Mouse (Mus musculus) A20 (cell line): ENCODE results near the gene Hist1h4h.
A peak's percentile ranks its signal among the peaks of the same experiment; 100 is the strongest.

Experiments used
- DNase-seq: peaks from one replicate; pipeline ENCODE4 v3.0.0-alpha.2; 2011; ENCODE audit warnings: low read depth, low spot score

Hist1h4h gene

GRCm38 (mm10) chr13:23510127-23510526 is 20.7 kb upstream of the Hist1h4h start:
- no peak for DNase-seq

- no peak for DNase-seq
Measured at GRCm38 (mm10) chr13:23513517-23513916, 17.3 kb upstream of the Hist1h4h start.

- no peak for DNase-seq
Measured at GRCm38 (mm10) chr13:23515281-23515680, 15.6 kb upstream of the Hist1h4h start.

- DNase-seq = no peak
Measured at GRCm38 (mm10) chr13:23515826-23516620, 14.8 kb upstream of the Hist1h4h start.

GRCm38 (mm10) chr13:23516822-23517602 is 13.8 kb upstream of the Hist1h4h start:
- DNase-seq = peak; percentile 87

- peak; percentile 93 for DNase-seq
Measured at GRCm38 (mm10) chr13:23517603-23518294, 13.1 kb upstream of the Hist1h4h start.

GRCm38 (mm10) chr13:23518295-23518603 is 12.6 kb upstream of the Hist1h4h start:
- no peak for DNase-seq

GRCm38 (mm10) chr13:23518885-23519284 is 12.0 kb upstream of the Hist1h4h start:
- DNase-seq = peak; percentile 90

GRCm38 (mm10) chr13:23519416-23519815 is 11.4 kb upstream of the Hist1h4h start:
- peak; percentile 87 for DNase-seq

- DNase-seq = peak; percentile 86
Measured at GRCm38 (mm10) chr13:23521703-23522102, 9.1 kb upstream of the Hist1h4h start.

- DNase-seq = no peak
Measured at GRCm38 (mm10) chr13:23523976-23524375, 6.9 kb upstream of the Hist1h4h start.

- peak; percentile 88 for DNase-seq
Measured at GRCm38 (mm10) chr13:23524654-23525053, 6.2 kb upstream of the Hist1h4h start.

GRCm38 (mm10) chr13:23525901-23526300 is 4.9 kb upstream of the Hist1h4h start:
- DNase-seq = peak; percentile 88

- DNase-seq = peak; percentile 92
Measured at GRCm38 (mm10) chr13:23526312-23526711, 4.5 kb upstream of the Hist1h4h start.

- DNase-seq = peak; percentile 14
Measured at GRCm38 (mm10) chr13:23529005-23529404, 1.8 kb upstream of the Hist1h4h start.

GRCm38 (mm10) chr13:23529480-23530165 is 1.2 kb upstream of the Hist1h4h start:
- no peak for DNase-seq

GRCm38 (mm10) chr13:23530181-23530900 is 509 bp upstream of the Hist1h4h start:
- peak; percentile 85 for DNase-seq

GRCm38 (mm10) chr13:23532262-23533075 is 1.6 kb downstream of the Hist1h4h start:
- DNase-seq = peak; percentile 74

- peak; percentile 94 for DNase-seq
Measured at GRCm38 (mm10) chr13:23533560-23534367, 2.9 kb downstream of the Hist1h4h start, which contains the start of gene Hist1h2af. TSS of gene Hist1h2af (plus strand) at chr13:23533906.
